Mouse (Mus musculus): ENCODE measurements around the gene Gm44502.

Gm44502 gene

GRCm38 (mm10) chr15:89429352-89430221, at the start of gene Gm44502, which contains the start of the genes C730034F03Rik and Chkb:
Gm44502 (minus strand) TSS chr15:89429696.
C730034F03Rik (plus strand) TSS chr15:89429589.
Chkb (minus strand) TSS chr15:89429908.
- in situ Hi-C loops (cut with MseI, MboI), result no loop called here

GRCm38 (mm10) chr15:89478622-89479021, 49.1 kb upstream of the Gm44502 start:
- in situ Hi-C loops (cut with MseI, MboI), result no loop called here

GRCm38 (mm10) chr15:89477806-89478205, 48.3 kb upstream of the Gm44502 start:
- in situ Hi-C loops (cut with MseI, MboI), result no loop called here

GRCm38 (mm10) chr15:89477091-89477491, 47.6 kb upstream of the Gm44502 start, which contains the start of gene Arsa:
Arsa (minus strand) TSS chr15:89477425.
- in situ Hi-C loops (cut with MseI, MboI), result no loop called here

GRCm38 (mm10) chr15:89476475-89476815, 46.9 kb upstream of the Gm44502 start:
- in situ Hi-C loops (cut with MseI, MboI), result no loop called here

GRCm38 (mm10) chr15:89475611-89476474, 46.3 kb upstream of the Gm44502 start:
- in situ Hi-C loops (cut with MseI, MboI), result no loop called here

- in situ Hi-C loops (cut with MseI, MboI), result no loop called here
Measured at GRCm38 (mm10) chr15:89475293-89475600, 45.8 kb upstream of the Gm44502 start.

- in situ Hi-C loops (cut with MseI, MboI), result no loop called here
Measured at GRCm38 (mm10) chr15:89474596-89475292, 45.2 kb upstream of the Gm44502 start.

- in situ Hi-C loops (cut with MseI, MboI), result no loop called here
Measured at GRCm38 (mm10) chr15:89473921-89474320, 44.4 kb upstream of the Gm44502 start.

GRCm38 (mm10) chr15:89473370-89473769, 43.9 kb upstream of the Gm44502 start:
- in situ Hi-C loops (cut with MseI, MboI), result no loop called here

GRCm38 (mm10) chr15:89471476-89471875, 42.0 kb upstream of the Gm44502 start:
- in situ Hi-C loops (cut with MseI, MboI), result no loop called here

- in situ Hi-C loops (cut with MseI, MboI), result no loop called here
Measured at GRCm38 (mm10) chr15:89468577-89468976, 39.1 kb upstream of the Gm44502 start.

- in situ Hi-C loops (cut with MseI, MboI), result no loop called here
Measured at GRCm38 (mm10) chr15:89465052-89465451, 35.6 kb upstream of the Gm44502 start.

GRCm38 (mm10) chr15:89463334-89464235, 34.1 kb upstream of the Gm44502 start:
- in situ Hi-C loops (cut with MseI, MboI), result no loop called here

GRCm38 (mm10) chr15:89462176-89462575, 32.7 kb upstream of the Gm44502 start:
- in situ Hi-C loops (cut with MseI, MboI), result no loop called here

GRCm38 (mm10) chr15:89461321-89461720, 31.8 kb upstream of the Gm44502 start:
- in situ Hi-C loops (cut with MseI, MboI), result no loop called here

GRCm38 (mm10) chr15:89460298-89460697, 30.8 kb upstream of the Gm44502 start:
- in situ Hi-C loops (cut with MseI, MboI), result no loop called here

GRCm38 (mm10) chr15:89459821-89460220, 30.3 kb upstream of the Gm44502 start:
- in situ Hi-C loops (cut with MseI, MboI), result no loop called here

- in situ Hi-C loops (cut with MseI, MboI), result no loop called here
Measured at GRCm38 (mm10) chr15:89458942-89459341, 29.4 kb upstream of the Gm44502 start.

- in situ Hi-C loops (cut with MseI, MboI), result no loop called here
Measured at GRCm38 (mm10) chr15:89455642-89456041, 26.1 kb upstream of the Gm44502 start.

GRCm38 (mm10) chr15:89454857-89455256, 25.4 kb upstream of the Gm44502 start:
- in situ Hi-C loops (cut with MseI, MboI), result no loop called here
